Mouse (Mus musculus): ENCODE measurements around the gene Slc41a1. TPM values are rescaled to one million over a fixed set of nuclear protein-coding genes. Genes with fewer than 3 reads are reported as not detected.
A peak's percentile ranks its signal among the peaks of the same experiment; 100 is the strongest.

Gene Slc41a1
- polyA plus RNA-seq, 1 experiment from 2014 or later: 16.0 TPM

- ATAC-seq (ENCODE audit: low FRiP score, low TSS enrichment): no peak
- Histone ChIP-seq H3K9me3 (ENCODE audit: low read length) (no peaks in the 10 kb centered on the region), H3K27me3 (ENCODE audit: insufficient read depth, low read length) (no peaks in the 10 kb centered on the region), H3K4me1 (ENCODE audit: insufficient read depth, low read length) (no peaks in the 10 kb centered on the region; the same call in 1 of the 2 replicates), H3K27ac (ENCODE audit: low read length) (no peak overlapping the region), H3K36me3 (ENCODE audit: insufficient read depth, low read length) (no peaks in the 10 kb centered on the region), H3K4me2 (replicated peaks; ENCODE audit: low read depth, low read length) (no peak overlapping the region), H3K9ac (replicated peaks; ENCODE audit: low read length) (no peak overlapping the region), H3K4me3 (ENCODE audit: low read length) (no peak overlapping the region)
- 24% methylated on average over 5 of the region's 5 CpGs for WGBS
Observed at GRCm38 (mm10) chr1:131823563-131823962, 3.7 kb upstream of the Slc41a1 start.

- H3K36me3 ChIP-seq (ENCODE audit: insufficient read depth, low read length): no peaks in the 10 kb centered on the region
- 87% methylated on average over 11 of the region's 11 CpGs for WGBS
- no peak overlapping the region for H3K4me3 ChIP-seq (ENCODE audit: low read length)
- no peak overlapping the region for H3K9ac ChIP-seq (replicated peaks; ENCODE audit: low read length)
- H3K27ac ChIP-seq (ENCODE audit: low read length): no peak overlapping the region
- H3K27me3 ChIP-seq (ENCODE audit: insufficient read depth, low read length): no peaks in the 10 kb centered on the region
- H3K4me1 ChIP-seq (ENCODE audit: insufficient read depth, low read length): peaks cover 7% of the 10 kb centered on the region; the same call in 1 of the 2 replicates
- H3K9me3 ChIP-seq (ENCODE audit: low read length): no peaks in the 10 kb centered on the region
- H3K4me2 ChIP-seq (replicated peaks; ENCODE audit: low read depth, low read length): no peak overlapping the region
- ATAC-seq (ENCODE audit: low FRiP score, low TSS enrichment): no peak
Observed at GRCm38 (mm10) chr1:131824528-131825181, 2.6 kb upstream of the Slc41a1 start.

- WGBS: under 1% methylated on average over 36 of the region's 36 CpGs
- Histone ChIP-seq H3K4me3 (ENCODE audit: low read length) (peak overlapping the region; percentile 81), H3K36me3 (ENCODE audit: insufficient read depth, low read length) (peaks cover 8% of the 10 kb centered on the region; the same call in 1 of the 2 replicates), H3K9ac (replicated peaks; ENCODE audit: low read length) (peak overlapping the region; percentile 82), H3K9me3 (ENCODE audit: low read length) (no peaks in the 10 kb centered on the region), H3K4me2 (replicated peaks; ENCODE audit: low read depth, low read length) (peak overlapping the region; percentile 82), H3K4me1 (ENCODE audit: insufficient read depth, low read length) (peaks cover 7% of the 10 kb centered on the region; the same call in 1 of the 2 replicates), H3K27ac (ENCODE audit: low read length) (peak overlapping the region; percentile 69), H3K27me3 (ENCODE audit: insufficient read depth, low read length) (no peaks in the 10 kb centered on the region)
- ATAC-seq (ENCODE audit: low FRiP score, low TSS enrichment): peak; percentile 97
Observed at GRCm38 (mm10) chr1:131827787-131828258, 530 bp downstream of the Slc41a1 start.

GRCm38 (mm10) chr1:131828297-131829126 is 1.2 kb downstream of the Slc41a1 start:
- H3K4me2 ChIP-seq (replicated peaks; ENCODE audit: low read depth, low read length): peak overlapping the region; percentile 82
- H3K4me1 ChIP-seq (ENCODE audit: insufficient read depth, low read length): peaks cover 7% of the 10 kb centered on the region; the same call in 1 of the 2 replicates
- H3K9me3 ChIP-seq (ENCODE audit: low read length): no peaks in the 10 kb centered on the region
- peak overlapping the region; percentile 81 for H3K4me3 ChIP-seq (ENCODE audit: low read length)
- H3K9ac ChIP-seq (replicated peaks; ENCODE audit: low read length): peak overlapping the region; percentile 71
- H3K27ac ChIP-seq (ENCODE audit: low read length): peak overlapping the region; percentile 68
- H3K36me3 ChIP-seq (ENCODE audit: insufficient read depth, low read length): peaks cover 8% of the 10 kb centered on the region; the same call in 1 of the 2 replicates
- peak; percentile 77 for ATAC-seq (ENCODE audit: low FRiP score, low TSS enrichment)
- H3K27me3 ChIP-seq (ENCODE audit: insufficient read depth, low read length): no peaks in the 10 kb centered on the region
- under 1% methylated on average over 22 of the region's 22 CpGs for WGBS

- H3K27ac ChIP-seq (ENCODE audit: low read length): no peak overlapping the region
- 27% methylated on average over 5 of the region's 5 CpGs for WGBS
- no peak for ATAC-seq (ENCODE audit: low FRiP score, low TSS enrichment)
- H3K4me3 ChIP-seq (ENCODE audit: low read length): peak overlapping the region; percentile 81
- H3K36me3 ChIP-seq (ENCODE audit: insufficient read depth, low read length): peaks cover 8% of the 10 kb centered on the region; the same call in 1 of the 2 replicates
- peak overlapping the region; percentile 82 for H3K4me2 ChIP-seq (replicated peaks; ENCODE audit: low read depth, low read length)
- H3K4me1 ChIP-seq (ENCODE audit: insufficient read depth, low read length): peaks cover 7% of the 10 kb centered on the region; the same call in 1 of the 2 replicates
- no peaks in the 10 kb centered on the region for H3K9me3 ChIP-seq (ENCODE audit: low read length)
- H3K27me3 ChIP-seq (ENCODE audit: insufficient read depth, low read length): no peaks in the 10 kb centered on the region
- peak overlapping the region; percentile 71 for H3K9ac ChIP-seq (replicated peaks; ENCODE audit: low read length)
Observed at GRCm38 (mm10) chr1:131829279-131829678, 2.0 kb downstream of the Slc41a1 start.

GRCm38 (mm10) chr1:131830561-131830960 is 3.3 kb downstream of the Slc41a1 start:
- Histone ChIP-seq H3K4me3 (ENCODE audit: low read length) (no peak overlapping the region), H3K4me2 (replicated peaks; ENCODE audit: low read depth, low read length) (no peak overlapping the region), H3K27ac (ENCODE audit: low read length) (no peak overlapping the region), H3K4me1 (ENCODE audit: insufficient read depth, low read length) (peaks cover 7% of the 10 kb centered on the region; the same call in 1 of the 2 replicates), H3K9ac (replicated peaks; ENCODE audit: low read length) (no peak overlapping the region), H3K36me3 (ENCODE audit: insufficient read depth, low read length) (peaks cover 8% of the 10 kb centered on the region; the same call in 1 of the 2 replicates), H3K27me3 (ENCODE audit: insufficient read depth, low read length) (no peaks in the 10 kb centered on the region), H3K9me3 (ENCODE audit: low read length) (no peaks in the 10 kb centered on the region)
- no peak for ATAC-seq (ENCODE audit: low FRiP score, low TSS enrichment)
- 85% methylated on average over 15 of the region's 15 CpGs for WGBS

GRCm38 (mm10) chr1:131830971-131831641 is 3.8 kb downstream of the Slc41a1 start:
- H3K36me3 ChIP-seq (ENCODE audit: insufficient read depth, low read length): peaks cover 8% of the 10 kb centered on the region; the same call in 1 of the 2 replicates
- no peak overlapping the region for H3K9ac ChIP-seq (replicated peaks; ENCODE audit: low read length)
- peaks cover 7% of the 10 kb centered on the region; the same call in 1 of the 2 replicates for H3K4me1 ChIP-seq (ENCODE audit: insufficient read depth, low read length)
- H3K4me2 ChIP-seq (replicated peaks; ENCODE audit: low read depth, low read length): no peak overlapping the region
- H3K4me3 ChIP-seq (ENCODE audit: low read length): no peak overlapping the region
- no peak for ATAC-seq (ENCODE audit: low FRiP score, low TSS enrichment)
- 86% methylated on average over 8 of the region's 8 CpGs for WGBS
- no peaks in the 10 kb centered on the region for H3K27me3 ChIP-seq (ENCODE audit: insufficient read depth, low read length)
- H3K27ac ChIP-seq (ENCODE audit: low read length): no peak overlapping the region
- H3K9me3 ChIP-seq (ENCODE audit: low read length): no peaks in the 10 kb centered on the region

- Histone ChIP-seq H3K4me3 (ENCODE audit: low read length) (no peak overlapping the region), H3K36me3 (ENCODE audit: insufficient read depth, low read length) (peaks cover 17% of the 10 kb centered on the region), H3K27ac (ENCODE audit: low read length) (no peak overlapping the region), H3K27me3 (ENCODE audit: insufficient read depth, low read length) (no peaks in the 10 kb centered on the region), H3K9me3 (ENCODE audit: low read length) (no peaks in the 10 kb centered on the region), H3K4me1 (ENCODE audit: insufficient read depth, low read length) (no peaks in the 10 kb centered on the region), H3K9ac (replicated peaks; ENCODE audit: low read length) (no peak overlapping the region), H3K4me2 (replicated peaks; ENCODE audit: low read depth, low read length) (no peak overlapping the region)
- 67% methylated on average over 3 of the region's 3 CpGs for WGBS
- no peak for ATAC-seq (ENCODE audit: low FRiP score, low TSS enrichment)
Observed at GRCm38 (mm10) chr1:131837035-131837434, 9.7 kb downstream of the Slc41a1 start.

GRCm38 (mm10) chr1:131838542-131838941 is 11.2 kb downstream of the Slc41a1 start:
- no peak for ATAC-seq (ENCODE audit: low FRiP score, low TSS enrichment)

More at GRCm38 (mm10) chr1:131838542-131838941, 11.2 kb downstream of the Slc41a1 start:
- Histone ChIP-seq H3K9ac (replicated peaks; ENCODE audit: low read length) (no peak overlapping the region), H3K9me3 (ENCODE audit: low read length) (no peaks in the 10 kb centered on the region), H3K4me1 (ENCODE audit: insufficient read depth, low read length) (no peaks in the 10 kb centered on the region), H3K4me2 (replicated peaks; ENCODE audit: low read depth, low read length) (no peak overlapping the region), H3K27me3 (ENCODE audit: insufficient read depth, low read length) (no peaks in the 10 kb centered on the region), H3K4me3 (ENCODE audit: low read length) (no peak overlapping the region), H3K36me3 (ENCODE audit: insufficient read depth, low read length) (peaks cover 31% of the 10 kb centered on the region), H3K27ac (ENCODE audit: low read length) (no peak overlapping the region)
- 60% methylated on average over 5 of the region's 5 CpGs for WGBS

All from kidney, embryonic 16.5 days (tissue).